Mouse (Mus musculus): ENCODE measurements around the gene Tmem151a. TPM values are rescaled to one million over a fixed set of nuclear protein-coding genes. Genes with fewer than 3 reads are reported as not detected.

The Tmem151a gene
- total RNA-seq, 2 experiments from 2014 or later: 1.4 to 1.5 TPM

GRCm38 (mm10) chr19:5048138-5049056 lies 36.9 kb downstream of the Tmem151a start:
- DNase-seq (ENCODE audit: low spot score in 2 of 2): no peak

GRCm38 (mm10) chr19:5045531-5045930 lies 39.8 kb downstream of the Tmem151a start:
- no peak for DNase-seq (ENCODE audit: low spot score in 2 of 2)

GRCm38 (mm10) chr19:5041588-5041987 lies 43.7 kb downstream of the Tmem151a start:
- DNase-seq (ENCODE audit: low spot score in 2 of 2): no peak

GRCm38 (mm10) chr19:5040862-5041523 lies 44.3 kb downstream of the Tmem151a start, which contains the start of gene Brms1:
Gene Brms1 (plus strand): TSS chr19:5041354.
- DNase-seq (ENCODE audit: low spot score in 2 of 2): peak; percentile 84 to 88

- DNase-seq (ENCODE audit: low spot score in 2 of 2): no peak
These were observed 45.8 kb downstream of the Tmem151a start for GRCm38 (mm10) chr19:5039301-5040114.

GRCm38 (mm10) chr19:5038709-5039156 lies 46.6 kb downstream of the Tmem151a start, which contains the start of the genes B4gat1 and AC124502.3:
Gene B4gat1 (plus strand): TSS chr19:5038826.
Gene AC124502.3 (plus strand): TSS chr19:5038891.
- DNase-seq (ENCODE audit: low spot score in 2 of 2): peak; percentile 80 to 81

- DNase-seq (ENCODE audit: low spot score in 2 of 2): peak; percentile 78 to 82
These were observed 47.4 kb downstream of the Tmem151a start for GRCm38 (mm10) chr19:5037678-5038571.

GRCm38 (mm10) chr19:5036577-5036976 lies 48.8 kb downstream of the Tmem151a start:
- no peak for DNase-seq (ENCODE audit: low spot score in 2 of 2)

GRCm38 (mm10) chr19:5032686-5033085 lies 52.6 kb downstream of the Tmem151a start:
- no peak for DNase-seq (ENCODE audit: low spot score in 2 of 2)

GRCm38 (mm10) chr19:5026111-5026510 lies 59.2 kb downstream of the Tmem151a start:
- no peak for DNase-seq (ENCODE audit: low spot score in 2 of 2)

GRCm38 (mm10) chr19:5023621-5024479 lies 61.5 kb downstream of the Tmem151a start, which contains the start of gene Slc29a2:
Gene Slc29a2 (plus strand): TSS chr19:5023860.
- DNase-seq (ENCODE audit: low spot score in 2 of 2): peak; percentile 88

- DNase-seq (ENCODE audit: low spot score in 2 of 2): no peak
These were observed 63.9 kb downstream of the Tmem151a start for GRCm38 (mm10) chr19:5021416-5021815.

Other genes starting within 250 kb of the Tmem151a start
- 100 to 1,000 TPM in 1 of 2 experiments, 10 to 100 TPM in 1; 94.4 to 109 TPM for gene Ccs, start 246.2 kb downstream of the Tmem151a start, total RNA-seq (2021)
- gene Ccdc87, start 246.2 kb downstream of the Tmem151a start, total RNA-seq (2021): under 1 TPM in 1 of 2 experiments, not detected in 1; 0.13 TPM
- gene Ctsf, start 230.4 kb downstream of the Tmem151a start, total RNA-seq (2021): 100 to 1,000 TPM; 318 to 345 TPM
- 1 to 10 TPM in 1 of 2 experiments, under 1 TPM in 1; 0.73 to 1.5 TPM for gene Actn3, start 207.6 kb downstream of the Tmem151a start, total RNA-seq (2021)
- gene Zdhhc24, start 206.9 kb downstream of the Tmem151a start, total RNA-seq (2021): 10 to 100 TPM; 16.9 to 20.5 TPM
- gene Bbs1, start 178.9 kb downstream of the Tmem151a start, total RNA-seq (2021): 1 to 10 TPM; 5.1 to 8.9 TPM
- 10 to 100 TPM; 51.4 to 86.6 TPM for gene Dpp3, start 157.2 kb downstream of the Tmem151a start, total RNA-seq (2021)
- gene Peli3, start 142.4 kb downstream of the Tmem151a start, total RNA-seq (2021): 1 to 10 TPM; 6.8 to 8.9 TPM
- 10 to 100 TPM; 51.3 to 59.1 TPM for gene Mrpl11, start 123.4 kb downstream of the Tmem151a start, total RNA-seq (2021)
- gene Npas4, start 95.2 kb downstream of the Tmem151a start, total RNA-seq (2021): under 1 TPM; 0.35 to 0.46 TPM
- gene Slc29a2, start 61.7 kb downstream of the Tmem151a start, total RNA-seq (2021): 1 to 10 TPM; 2.9 to 4.5 TPM
- 10 to 100 TPM; 25.9 to 31.8 TPM for gene B4gat1, start 46.7 kb downstream of the Tmem151a start, total RNA-seq (2021)
- gene AC124502.3, start 46.6 kb downstream of the Tmem151a start, total RNA-seq (2021): 1 to 10 TPM in 1 of 2 experiments, under 1 TPM in 1; 0.73 to 1.5 TPM
- gene Brms1, start 44.2 kb downstream of the Tmem151a start, total RNA-seq (2021): 10 to 100 TPM; 28.4 to 29.3 TPM
- gene Rin1, start 35.0 kb downstream of the Tmem151a start, total RNA-seq (2021): 1 to 10 TPM; 3.4 to 4.2 TPM
- gene Cd248, start 17.5 kb downstream of the Tmem151a start, total RNA-seq (2021): 10 to 100 TPM in 1 of 2 experiments, 1 to 10 TPM in 1; 7.3 to 16.2 TPM
- gene Yif1a, start 3.0 kb upstream of the Tmem151a start, total RNA-seq (2021): 10 to 100 TPM; 56.4 to 75.3 TPM
- 1 to 10 TPM; 1.9 to 2.3 TPM for gene Cnih2, start 13.0 kb upstream of the Tmem151a start, total RNA-seq (2021)
- 100 to 1,000 TPM; 179 to 194 TPM for gene Rab1b, start 21.5 kb upstream of the Tmem151a start, total RNA-seq (2021)
- gene Klc2, start 33.0 kb upstream of the Tmem151a start, total RNA-seq (2021): 10 to 100 TPM; 49.2 to 49.8 TPM
- 10 to 100 TPM; 15.1 to 20.7 TPM for gene Pacs1, start 187.6 kb upstream of the Tmem151a start, total RNA-seq (2021)
- 100 to 1,000 TPM; 139 to 173 TPM for gene Sf3b2, start 209.9 kb upstream of the Tmem151a start, total RNA-seq (2021)
- under 1 TPM; 0.13 to 0.29 TPM for gene Gal3st3, start 212.8 kb upstream of the Tmem151a start, total RNA-seq (2021)